Mouse (Mus musculus) left cerebral cortex, postnatal 36 days (tissue): ENCODE data around the gene Stx19. TPM values are rescaled to one million over a fixed set of nuclear protein-coding genes. Genes with fewer than 3 reads are reported as not detected.

Source experiments
- DNase-seq, 2 experiments: peaks; one replicate each; pipeline ENCODE4 v3.0.0; 2021 to 2022; ENCODE audit warnings: low spot score in 2 of 2, mixed read lengths in 1 of 2
- intact Hi-C: fragments of 180-260 bp; cut with DNase I; formaldehyde crosslinking; loops from one replicate; pipeline ENCODE4 v1.15.1; 2025
- total RNA-seq, 2 experiments: library from RNA; stranded (reverse); gene quantifications; 2 replicates each; pipeline ENCODE4 v1.2.3; 2021

Stx19 gene
- total RNA-seq = not detected

GRCm38 (mm10) chr16:62814491-62814890 is at the start of gene Stx19:
Gene Stx19, plus strand, starts transcription at chr16:62814676.
- intact Hi-C loops = no loop called here
- DNase-seq = no peak

DNA sequence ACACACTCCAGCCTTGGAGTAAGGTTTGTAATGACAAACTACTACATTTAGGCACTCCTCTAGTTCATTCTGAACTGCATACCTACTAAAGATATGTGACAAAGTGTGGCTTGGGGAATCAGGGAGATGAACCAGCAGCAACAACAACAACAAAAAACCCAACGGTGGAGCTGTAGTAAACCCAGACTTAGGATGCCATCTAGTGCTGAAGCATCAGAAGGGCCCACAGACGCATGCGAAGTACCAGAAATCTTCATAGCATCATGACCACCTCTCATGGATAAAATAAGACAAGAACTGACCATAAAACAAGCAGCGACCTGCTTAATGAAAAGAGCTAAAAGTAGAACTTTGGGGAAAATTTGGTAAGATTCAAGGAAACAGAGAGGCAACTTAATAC is 41.0 kb upstream of the Stx19 start:
- intact Hi-C loops = no loop called here

DNA sequence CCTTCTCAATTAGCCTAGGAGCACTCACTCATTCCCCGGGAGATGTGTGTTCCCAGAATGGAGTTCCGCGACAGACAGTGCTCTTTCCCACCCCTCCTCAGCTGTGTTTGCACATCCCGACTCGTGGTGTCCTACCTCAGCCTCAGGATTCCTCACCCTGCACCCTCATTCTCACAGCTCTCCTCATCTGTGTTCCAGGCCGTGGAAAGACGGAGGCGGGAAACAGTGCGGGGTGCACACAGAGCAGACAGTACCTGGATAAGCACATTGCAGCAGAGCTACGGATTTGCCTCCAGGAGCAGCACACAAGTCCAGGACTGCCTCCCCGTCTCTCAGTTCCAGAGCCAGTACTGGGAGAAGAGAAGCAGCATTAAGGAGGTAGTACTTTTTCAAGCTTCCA is 38.4 kb upstream of the Stx19 start:
- DNase-seq = no peak

More for the DNA sequence above, 41.0 kb upstream of the Stx19 start:
- DNase-seq = no peak

DNA sequence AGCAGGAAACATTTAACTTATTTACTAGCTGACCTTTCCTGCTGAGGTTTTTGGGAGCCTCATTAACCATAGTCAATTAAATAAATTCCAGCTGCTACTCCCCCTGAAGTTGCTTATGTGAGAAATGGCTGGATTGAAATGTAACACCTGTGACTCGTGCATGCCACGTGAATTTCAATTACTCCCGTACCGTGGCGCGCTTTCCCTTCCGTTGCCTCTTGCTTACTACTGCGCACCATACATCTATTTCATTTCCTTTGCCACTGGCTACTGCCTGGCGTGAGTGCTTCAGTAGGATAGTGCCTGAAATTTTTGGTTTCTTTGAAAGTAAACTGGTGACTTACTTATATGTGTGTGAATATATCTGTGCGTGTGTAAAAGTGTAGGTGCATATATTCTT is 36.2 kb upstream of the Stx19 start:
- intact Hi-C loops = no loop called here
- DNase-seq = no peak

More for the DNA sequence above, 38.4 kb upstream of the Stx19 start:
- intact Hi-C loops = no loop called here

GRCm38 (mm10) chr16:62782229-62782628 is 32.2 kb upstream of the Stx19 start:
- intact Hi-C loops = no loop called here
- no peak for DNase-seq

DNA sequence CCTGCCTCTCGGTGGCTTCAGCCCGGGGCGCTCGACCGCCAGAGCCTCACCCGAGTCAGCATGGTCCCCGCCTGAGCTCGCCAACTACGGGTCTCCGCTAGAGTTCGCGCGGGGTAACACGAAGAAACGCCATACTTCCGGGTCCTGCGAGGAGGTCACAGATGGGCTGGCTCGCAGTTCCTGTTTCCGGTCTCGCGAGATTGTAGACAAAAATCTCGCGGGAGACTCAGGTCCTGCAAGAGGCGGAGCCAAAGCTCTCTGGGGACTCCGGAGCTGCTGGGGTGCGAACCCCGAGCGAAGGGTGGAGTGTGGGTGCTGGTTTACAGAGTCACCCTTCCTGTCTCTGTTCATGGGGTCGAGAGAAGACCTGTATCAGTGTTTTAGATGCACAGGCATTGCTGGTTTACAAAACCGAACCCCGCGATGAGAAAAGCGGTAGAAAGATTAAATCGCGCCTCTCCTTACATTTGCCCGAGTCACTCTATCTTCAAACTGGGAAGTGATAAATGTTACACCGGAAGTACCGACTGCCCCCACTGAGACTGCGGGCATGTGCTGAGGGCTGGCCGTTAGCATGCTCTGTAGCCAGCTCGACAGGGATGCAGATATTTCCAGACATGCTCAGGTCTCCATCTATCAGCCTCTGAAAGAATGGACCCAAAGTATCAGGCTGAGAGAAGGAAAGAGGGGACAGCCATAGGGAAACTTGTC is 27.7 kb upstream of the Stx19 start, which contains the start of gene Nsun3:
Gene Nsun3 (minus strand): TSS at position 198 of the 711 bp plus-strand sequence.
- intact Hi-C loops = loop anchor here (5.0 kb wide), 1 partner anchor 41 kb away; no protein-coding TSS in a partner anchor
- peak; percentile 89 to 90 for DNase-seq

- intact Hi-C loops = no loop called here
- no peak for DNase-seq
Observed at GRCm38 (mm10) chr16:62796608-62797007, 17.9 kb upstream of the Stx19 start.

- DNase-seq = no peak
- intact Hi-C loops = no loop called here
Observed at GRCm38 (mm10) chr16:62798808-62799207, 15.7 kb upstream of the Stx19 start.

GRCm38 (mm10) chr16:62799426-62799825 is 15.1 kb upstream of the Stx19 start:
- intact Hi-C loops = no loop called here
- DNase-seq = no peak

DNA sequence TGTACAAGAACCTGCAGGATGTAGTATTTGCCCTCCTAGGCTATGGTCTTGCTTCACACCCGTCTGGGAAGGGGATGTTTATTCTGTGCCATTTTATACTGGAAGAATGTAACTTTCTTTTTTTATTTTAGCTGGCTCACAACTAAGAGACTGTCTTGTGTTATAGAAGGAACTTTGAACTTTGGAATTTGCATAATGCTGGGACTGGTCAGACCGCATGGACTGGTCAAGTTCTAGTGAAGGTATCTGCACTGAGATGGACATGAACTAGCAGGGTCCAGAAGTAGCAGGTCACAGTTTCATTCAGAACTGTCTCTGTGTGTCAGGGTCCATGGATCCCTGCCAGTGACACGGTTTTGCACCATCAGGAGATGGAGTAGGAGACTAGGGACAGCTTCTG is 14.6 kb upstream of the Stx19 start:
- intact Hi-C loops = no loop called here
- no peak for DNase-seq

DNA sequence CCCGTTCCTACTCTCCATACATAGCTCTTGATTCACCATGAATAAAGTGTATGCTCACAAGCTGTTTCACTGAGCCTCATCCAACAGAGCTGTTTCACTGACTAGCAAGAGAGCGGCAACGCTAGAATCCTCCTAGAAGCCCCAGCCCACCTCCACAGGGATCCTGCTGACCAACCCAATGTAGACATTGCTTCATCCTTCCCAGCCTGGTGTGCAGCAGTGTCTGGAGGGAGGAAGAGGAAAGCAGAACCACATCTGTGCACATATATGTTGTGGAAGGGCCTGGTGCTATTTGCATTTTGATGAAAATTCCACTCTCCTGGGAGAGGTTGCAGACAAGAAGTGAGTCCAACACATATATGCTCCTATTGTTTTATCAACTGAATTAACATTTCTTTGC is 9.9 kb upstream of the Stx19 start:
- DNase-seq = no peak
- intact Hi-C loops = no loop called here

GRCm38 (mm10) chr16:62807249-62807979 is 7.1 kb upstream of the Stx19 start:
- intact Hi-C loops = no loop called here
- no peak for DNase-seq

GRCm38 (mm10) chr16:62810855-62811254 is 3.6 kb upstream of the Stx19 start:
- intact Hi-C loops = no loop called here
- DNase-seq = no peak

GRCm38 (mm10) chr16:62813790-62814189 is 686 bp upstream of the Stx19 start:
- intact Hi-C loops = no loop called here
- no peak for DNase-seq

- intact Hi-C loops = no loop called here
Observed at GRCm38 (mm10) chr16:62822472-62822871, 8.0 kb downstream of the Stx19 start.

DNA sequence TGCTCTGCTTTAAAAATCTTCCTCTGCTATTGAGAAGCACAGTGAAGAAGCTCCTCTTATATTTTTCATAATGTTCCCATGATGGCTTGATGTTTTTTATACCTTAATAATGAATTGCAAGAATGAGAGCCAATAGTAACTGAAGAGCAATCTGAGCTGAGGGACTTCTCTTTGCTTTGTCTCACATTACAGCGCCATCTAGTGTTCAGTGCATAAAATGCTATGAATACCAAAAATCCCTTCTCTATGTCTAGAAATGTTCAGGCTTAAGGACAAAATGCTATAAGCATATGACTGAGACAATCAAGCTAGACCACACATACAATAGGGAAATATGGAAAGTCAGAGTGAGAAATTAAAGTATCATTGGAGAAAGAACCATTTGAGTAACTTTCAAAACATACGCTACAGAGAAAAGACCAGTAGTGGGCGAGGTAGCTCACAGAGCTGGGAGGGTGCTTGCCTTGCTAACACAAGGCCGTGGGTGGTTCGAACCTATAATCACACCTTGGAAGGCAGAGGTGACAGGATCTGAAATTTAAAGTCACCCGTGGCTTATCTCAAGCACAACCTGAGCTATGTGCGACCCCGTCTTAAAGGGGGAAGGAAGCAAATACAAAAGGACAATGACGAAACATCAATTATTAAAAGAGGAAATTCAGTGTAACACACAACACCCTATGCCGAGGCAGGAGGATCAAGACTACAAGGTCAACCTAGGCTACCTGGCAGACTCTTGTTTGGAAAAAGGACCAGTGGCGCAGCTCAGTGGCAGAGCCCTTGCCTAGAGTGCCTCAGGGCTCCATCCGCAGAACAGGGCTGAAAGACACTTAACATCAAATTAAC is 11.9 kb downstream of the Stx19 start:
- intact Hi-C loops = loop anchor here (5.0 kb wide), 1 partner anchor 39 kb away; the partner anchor contains the start of gene Nsun3
- no peak for DNase-seq

More at GRCm38 (mm10) chr16:62822472-62822871, 8.0 kb downstream of the Stx19 start:
- DNase-seq = no peak

- DNase-seq = no peak
- intact Hi-C loops = no loop called here
Observed at GRCm38 (mm10) chr16:62832027-62832426, 17.6 kb downstream of the Stx19 start.

GRCm38 (mm10) chr16:62832481-62832880 is 18.0 kb downstream of the Stx19 start:
- intact Hi-C loops = no loop called here
- no peak for DNase-seq

GRCm38 (mm10) chr16:62834016-62834735 is 19.7 kb downstream of the Stx19 start:
- intact Hi-C loops = no loop called here
- no peak for DNase-seq
